Mouse (Mus musculus) ES-E14 (cell line): Measurements from ENCODE around the gene Man2b1.

Experiments
- CHD2 ChIP-seq: IDR thresholded peaks from 2 replicates; pipeline ENCODE4 v1.6.1; 2014; ENCODE audit warnings: mild to moderate bottlenecking, low read depth, low read length, inconsistent platforms
- HCFC1 ChIP-seq: IDR thresholded peaks from 2 replicates; pipeline ENCODE4 v1.6.1; 2012; ENCODE audit warnings: low read length, inconsistent platforms, borderline replicate concordance; ENCODE audit not compliant: insufficient read depth
- MAFK ChIP-seq: IDR thresholded peaks from 2 replicates; pipeline ENCODE4 v1.6.1; 2014; ENCODE audit warnings: mild to moderate bottlenecking, low read depth, low read length, inconsistent platforms; ENCODE audit not compliant: insufficient read depth
- ZC3H11A ChIP-seq: IDR thresholded peaks from 2 replicates; pipeline ENCODE4 v1.6.1; 2012; ENCODE audit warnings: low read depth, mild to moderate bottlenecking, inconsistent platforms, low read length, borderline replicate concordance
- ZNF384 ChIP-seq: IDR thresholded peaks from 2 replicates; pipeline ENCODE4 v1.6.1; 2012; ENCODE audit warnings: low read depth, low read length, inconsistent platforms

DNA sequence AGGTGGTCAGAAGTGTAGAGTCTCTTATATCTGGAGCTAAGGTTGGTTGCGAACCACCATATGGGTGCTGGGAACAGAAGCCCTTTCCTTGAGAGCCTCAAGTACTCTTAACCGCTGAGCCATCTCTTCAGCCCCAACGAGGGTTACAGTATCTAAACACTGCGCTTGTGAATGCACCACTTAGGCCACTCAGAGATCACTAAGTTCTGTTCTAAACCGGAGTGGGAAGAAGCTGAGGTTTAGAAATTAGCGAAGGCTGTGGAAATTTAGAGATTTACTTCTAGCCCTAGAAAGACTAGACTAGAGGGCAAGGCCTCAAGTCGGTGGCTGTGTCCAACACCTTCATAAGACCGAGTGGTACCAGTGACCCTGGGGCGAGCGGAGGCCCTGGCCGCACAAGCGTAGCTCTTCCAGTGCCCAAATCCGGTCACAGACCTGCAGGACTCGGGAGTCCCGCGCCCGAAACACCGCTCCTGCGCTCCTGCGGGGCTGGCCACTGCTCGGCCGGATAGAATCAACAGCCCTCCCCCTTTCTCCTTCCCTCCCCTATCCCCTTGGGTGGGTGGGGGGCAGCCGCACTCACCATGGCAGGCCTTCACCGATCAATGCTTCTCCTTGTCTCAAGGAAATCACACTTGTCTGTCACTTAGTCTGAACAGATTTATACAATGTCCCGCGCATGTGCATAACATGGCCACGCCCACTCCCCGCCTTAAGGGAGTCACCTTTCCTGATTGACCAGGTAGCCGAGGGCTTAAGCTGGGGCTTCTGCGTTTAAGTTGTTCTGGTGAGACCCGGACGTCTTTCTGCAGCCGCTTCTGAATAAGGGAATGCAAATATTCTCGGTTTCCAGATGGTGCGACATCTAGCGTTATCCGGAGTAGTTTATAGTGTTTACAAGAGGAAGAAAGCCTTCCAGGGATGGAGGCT is 36.2 kb downstream of the Man2b1 start:
- TF ChIP-seq ZC3H11A (no peak), MAFK (no peak), CHD2 (no peak), ZNF384 (no peak), HCFC1 (no peak)
